Mouse (Mus musculus) heart, embryonic 12.5 days (tissue): ENCODE measurements around the gene Tekt1. TPM values are rescaled to one million over a fixed set of nuclear protein-coding genes. Genes with fewer than 3 reads are reported as not detected.

ENCODE experiments used
- ATAC-seq: fragments of 200-750 bp; cut with Nextera tagmentation; 2 replicates; pipeline ENCODE4 v1.8.0; 2017; ENCODE audit warnings: moderate TSS enrichment, moderate library complexity; ENCODE audit not compliant: insufficient number of reproducible peaks, low FRiP score
- H3K27ac ChIP-seq: fragments of 300-500 bp; sonication (generic); 2 replicates; pipeline ENCODE4 v1.5.1; 2016; ENCODE audit warnings: mild to moderate bottlenecking, moderate library complexity; ENCODE audit not compliant: poor library complexity, severe bottlenecking
- H3K27me3 ChIP-seq: fragments of 300-500 bp; sonication (generic); replicated peaks from 2 replicates; pipeline ENCODE4 v1.6.1; 2016; ENCODE audit warnings: mild to moderate bottlenecking, moderate library complexity
- H3K36me3 ChIP-seq: fragments of 300-500 bp; sonication (generic); 2 replicates; pipeline ENCODE4 v1.6.1; 2016; ENCODE audit warnings: mild to moderate bottlenecking, moderate library complexity
- H3K4me1 ChIP-seq: fragments of 300-500 bp; sonication (generic); replicated peaks from 2 replicates; pipeline ENCODE4 v1.6.1; 2016; ENCODE audit warnings: mild to moderate bottlenecking
- H3K4me2 ChIP-seq: fragments of 300-500 bp; sonication (generic); 2 replicates; pipeline ENCODE4 v1.6.1; 2016; ENCODE audit warnings: mild to moderate bottlenecking, moderate library complexity
- H3K4me3 ChIP-seq: fragments of 300-500 bp; sonication (generic); 2 replicates; pipeline ENCODE4 v1.5.1; 2016; ENCODE audit warnings: mild to moderate bottlenecking
- H3K9ac ChIP-seq: fragments of 300-500 bp; sonication (generic); 2 replicates; pipeline ENCODE4 v1.6.1; 2016; ENCODE audit warnings: mild to moderate bottlenecking, moderate library complexity
- H3K9me3 ChIP-seq: fragments of 300-500 bp; sonication (generic); replicated peaks from 2 replicates; pipeline ENCODE4 v1.6.1; 2016; ENCODE audit warnings: mild to moderate bottlenecking, moderate library complexity
- WGBS: fragments of 180-500 bp; shearing (Covaris S2); methylation state at CpG from one replicate; pipeline ENCODE4 v1.1.7; 2016; 5-methylcytosine and 5-hydroxymethylcytosine counted together
- microRNA-seq: library from miRNA; unstranded; fragments of <30 nt; microRNA quantifications from one replicate; pipeline ENCODE4, GENCODE M21; 2017
- polyA plus RNA-seq: library from polyadenylated mRNA; unstranded; fragments of >200 nt; fragmentation: Nextera tagmentation; extraction: Ambion mirVana; gene quantifications from 2 replicates; pipeline ENCODE4 v1.2.1, GENCODE M21; 2016

Tekt1 gene
- polyA plus RNA-seq, 1 experiment from 2014 or later = 0.32 TPM

DNA sequence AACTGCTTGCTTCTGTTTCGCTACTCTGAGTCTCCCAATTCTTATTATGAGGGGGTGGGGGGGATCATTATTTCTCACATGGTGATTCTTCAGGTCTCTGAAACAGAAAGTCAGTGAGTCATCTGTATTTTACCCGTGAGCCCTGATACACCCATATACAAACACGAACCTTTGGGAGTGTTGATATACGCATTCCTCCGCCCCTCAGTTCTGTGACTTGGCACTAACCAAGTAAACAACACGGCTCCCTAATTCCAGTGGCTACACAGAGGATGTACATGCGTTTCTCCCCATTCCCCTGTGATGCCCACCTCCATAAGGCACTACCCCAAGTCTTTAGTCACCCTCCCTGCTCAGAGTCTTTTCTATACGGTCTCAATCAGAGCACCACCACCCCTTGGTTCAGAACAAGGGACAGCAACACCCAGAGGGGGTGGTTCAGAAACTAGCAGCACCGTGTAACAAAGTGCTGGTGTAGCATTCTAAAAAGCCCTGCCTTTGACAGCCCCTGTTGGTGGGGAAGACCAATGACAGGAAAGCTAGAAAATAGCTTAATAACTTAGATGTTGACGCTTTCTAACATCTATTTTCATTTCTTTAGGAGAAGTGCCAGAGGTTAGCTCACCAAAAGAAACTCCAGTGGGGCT lies 50.8 kb downstream of the Tekt1 start:
- WGBS = 76% methylated on average over 10 of the region's 10 CpGs
- Histone ChIP-seq H3K4me2 (no peak overlapping the region), H3K9me3 (no peaks in the 10 kb centered on the region), H3K27ac (no peak overlapping the region), H3K27me3 (peaks cover 40% of the 10 kb centered on the region), H3K4me1 (peaks cover 17% of the 10 kb centered on the region), H3K4me3 (no peak overlapping the region), H3K9ac (no peak overlapping the region), H3K36me3 (no peaks in the 10 kb centered on the region)
- no peak for ATAC-seq

DNA sequence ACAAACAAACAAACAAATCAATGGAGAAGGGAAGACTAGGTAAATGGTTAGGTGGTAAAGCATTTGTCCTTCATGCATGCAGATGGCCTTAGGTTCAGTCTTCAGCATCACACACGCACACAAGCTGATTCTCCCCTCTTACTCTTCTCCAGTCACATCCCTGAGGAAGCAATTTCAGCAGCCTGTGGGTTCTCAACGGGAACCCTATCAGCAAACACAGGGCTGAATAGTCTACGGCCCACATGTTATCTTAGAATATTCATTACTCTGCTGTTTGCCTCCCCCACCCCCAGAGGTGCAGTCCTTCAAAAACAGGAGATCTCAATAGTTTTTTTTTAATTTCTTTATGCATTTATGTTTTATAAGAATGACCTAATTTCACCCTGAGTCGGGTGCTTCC lies 51.8 kb downstream of the Tekt1 start:
- Histone ChIP-seq H3K36me3 (no peaks in the 10 kb centered on the region), H3K27me3 (peaks cover 32% of the 10 kb centered on the region), H3K9me3 (no peaks in the 10 kb centered on the region), H3K27ac (no peak overlapping the region), H3K4me1 (peaks cover 17% of the 10 kb centered on the region), H3K4me3 (no peak overlapping the region), H3K4me2 (no peak overlapping the region), H3K9ac (no peak overlapping the region)
- ATAC-seq = no peak
- 60% methylated on average over 4 of the region's 4 CpGs for WGBS

DNA sequence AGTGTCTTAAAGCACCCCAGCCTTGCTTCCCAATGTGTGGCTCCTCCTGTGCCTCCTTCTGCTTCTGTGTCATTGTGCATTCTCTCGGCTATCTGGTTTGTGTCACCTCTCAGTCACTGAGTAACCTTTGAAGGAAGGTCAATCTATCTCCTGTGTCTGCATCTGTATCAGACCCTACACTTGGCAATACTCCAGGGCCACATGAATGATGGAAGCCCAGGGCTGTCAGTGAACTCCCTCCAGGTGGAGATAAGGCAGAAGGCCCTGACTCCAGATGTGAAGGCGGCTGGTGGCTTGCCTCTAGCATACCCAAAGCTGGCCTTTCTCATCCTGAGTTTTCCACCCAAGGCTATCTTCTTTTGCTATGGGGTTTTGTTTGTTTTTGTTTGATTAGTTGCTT lies 53.3 kb downstream of the Tekt1 start:
- no peaks in the 10 kb centered on the region for H3K36me3 ChIP-seq
- no peak overlapping the region for H3K27ac ChIP-seq
- WGBS = 9% methylated on average over 2 of the region's 2 CpGs
- no peak overlapping the region for H3K4me2 ChIP-seq
- peaks cover 17% of the 10 kb centered on the region for H3K27me3 ChIP-seq
- H3K9me3 ChIP-seq = no peaks in the 10 kb centered on the region
- ATAC-seq = peak; percentile 82
- H3K4me1 ChIP-seq = peaks cover 11% of the 10 kb centered on the region
- no peak overlapping the region for H3K9ac ChIP-seq
- H3K4me3 ChIP-seq = no peak overlapping the region

DNA sequence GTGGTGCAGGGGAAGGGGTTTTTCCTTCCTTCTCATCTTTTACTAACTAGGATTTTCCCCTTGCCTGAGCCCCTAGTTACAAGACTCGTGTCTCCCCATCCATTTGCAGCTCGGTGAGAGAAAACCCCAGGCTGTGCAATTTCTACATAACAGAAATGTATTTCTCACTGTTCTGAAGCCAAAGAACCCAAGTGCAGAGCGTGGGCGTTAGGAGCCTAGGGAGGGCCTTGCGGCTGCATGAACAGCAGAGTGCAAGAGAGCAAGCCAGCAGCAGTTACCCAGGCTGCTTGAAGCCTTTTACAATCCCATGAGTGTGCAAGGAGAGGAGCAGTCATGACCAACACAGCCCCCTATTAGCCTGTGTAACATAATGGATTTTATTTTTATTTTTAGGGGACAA lies 54.8 kb downstream of the Tekt1 start:
- Histone ChIP-seq H3K4me2 (no peak overlapping the region), H3K4me3 (no peak overlapping the region), H3K9ac (no peak overlapping the region), H3K27ac (no peak overlapping the region), H3K36me3 (no peaks in the 10 kb centered on the region), H3K27me3 (peaks cover 2% of the 10 kb centered on the region), H3K4me1 (peaks cover 11% of the 10 kb centered on the region), H3K9me3 (no peaks in the 10 kb centered on the region)
- ATAC-seq = no peak
- 78% methylated on average over 5 of the region's 5 CpGs for WGBS

DNA sequence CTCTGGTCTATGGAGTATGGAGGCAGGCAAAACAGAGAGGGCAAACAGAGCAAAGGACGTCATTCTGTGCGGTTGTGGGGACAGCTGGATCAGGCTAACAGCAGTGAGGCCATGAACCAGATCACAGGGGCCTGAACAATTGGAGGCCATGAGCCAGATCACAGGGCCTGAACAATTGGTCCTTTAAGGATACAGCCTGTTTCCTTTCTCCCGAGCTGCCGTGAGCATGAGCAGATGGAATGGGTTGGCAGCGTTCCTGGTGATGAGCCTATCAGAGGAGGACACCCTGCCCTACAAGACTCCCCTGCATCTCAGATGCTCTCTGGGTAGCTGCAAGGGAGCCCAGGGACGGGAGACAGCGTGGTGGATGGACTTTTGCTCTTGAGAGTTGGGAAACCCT lies 60.0 kb downstream of the Tekt1 start:
- Histone ChIP-seq H3K4me2 (peak overlapping the region; percentile 58), H3K4me1 (peaks cover 14% of the 10 kb centered on the region; the same call in 1 of the 2 replicates), H3K36me3 (no peaks in the 10 kb centered on the region), H3K9ac (no peak overlapping the region), H3K4me3 (peak overlapping the region; percentile 26), H3K27ac (no peak overlapping the region), H3K9me3 (no peaks in the 10 kb centered on the region), H3K27me3 (no peaks in the 10 kb centered on the region)
- 68% methylated on average over 7 of the region's 7 CpGs for WGBS
- 0 out of 2 replicates have a peak, but pooled peaks have one; percentile 36 for ATAC-seq

DNA sequence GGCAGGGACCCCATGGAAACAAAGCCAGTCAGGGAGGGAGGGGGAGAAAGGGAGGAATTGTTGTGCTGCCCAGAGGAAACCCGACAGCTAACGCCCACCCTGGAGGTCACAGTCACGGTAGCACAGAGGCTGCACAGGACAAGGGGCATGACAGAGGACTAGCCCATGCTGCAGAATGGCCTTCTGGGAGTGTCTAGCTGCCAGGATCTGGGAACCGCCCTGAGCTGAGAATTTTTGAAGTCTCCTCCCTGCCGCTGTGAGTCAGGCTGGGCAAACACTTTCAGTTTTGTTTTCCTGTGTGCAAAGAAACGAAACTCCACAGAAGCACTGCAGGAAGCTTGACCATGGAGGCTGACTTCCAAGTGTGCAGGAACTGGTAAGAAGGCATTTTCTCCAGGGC lies 60.9 kb downstream of the Tekt1 start, which contains the start of gene Xaf1:
Gene Xaf1 (plus strand): TSS at position 296 of the 400 bp plus-strand sequence.
- Histone ChIP-seq H3K9me3 (no peaks in the 10 kb centered on the region), H3K36me3 (no peaks in the 10 kb centered on the region), H3K27ac (peak within 1 kb of the TSS; percentile 19; the same call in 1 of the 2 replicates), H3K4me3 (peak within 1 kb of the TSS; percentile 26), H3K4me1 (peaks cover 14% of the 10 kb centered on the region; the same call in 1 of the 2 replicates), H3K9ac (0 out of 2 replicates have a peak within 1 kb of the TSS, but pooled peaks have one; percentile 25), H3K4me2 (peak within 1 kb of the TSS; percentile 58), H3K27me3 (no peaks in the 10 kb centered on the region)
- ATAC-seq = peak; percentile 68; the same call in 1 of the 2 replicates
- 23% methylated on average over 6 of the region's 6 CpGs for WGBS

Small RNA genes lying within 50 kb of the gene (microRNA-seq; reads per million reads assigned to microRNA genes)
- gene Mir6338 = not detected

Other genes starting within 250 kb of the Tekt1 start
- 0.13 and 0.17 TPM in 2 replicates for gene Pitpnm3, start 226.7 kb downstream of the Tekt1 start, polyA plus RNA-seq
- gene Gm43951, start 155.6 kb downstream of the Tekt1 start, polyA plus RNA-seq = 0.09 and 0.17 TPM in 2 replicates
- 9.1 and 9.6 TPM in 2 replicates for gene 4933427D14Rik, start 155.0 kb downstream of the Tekt1 start, polyA plus RNA-seq
- 138 and 141 TPM in 2 replicates for gene Txndc17, start 154.9 kb downstream of the Tekt1 start, polyA plus RNA-seq
- 28.2 and 28.5 TPM in 2 replicates for gene Med31, start 146.8 kb downstream of the Tekt1 start, polyA plus RNA-seq
- gene Slc13a5, start 95.2 kb downstream of the Tekt1 start, polyA plus RNA-seq = 0.17 and 0.36 TPM in 2 replicates
- gene Xaf1, start 60.8 kb downstream of the Tekt1 start, polyA plus RNA-seq = 6.2 and 6.8 TPM in 2 replicates
- gene Fbxo39, start 48.0 kb downstream of the Tekt1 start, polyA plus RNA-seq = not detected in 2 replicates
- 191 and 194 TPM in 2 replicates for gene Smtnl2, start 49.3 kb upstream of the Tekt1 start, polyA plus RNA-seq
- gene Ggt6, start 73.1 kb upstream of the Tekt1 start, polyA plus RNA-seq = not detected in 2 replicates
- 99.5 and 106 TPM in 2 replicates for gene Mybbp1a, start 78.9 kb upstream of the Tekt1 start, polyA plus RNA-seq
- 3.3 and 3.5 TPM in 2 replicates for gene Spns2, start 127.5 kb upstream of the Tekt1 start, polyA plus RNA-seq
- gene Spns3, start 188.1 kb upstream of the Tekt1 start, polyA plus RNA-seq = 0.10 and 0.19 TPM in 2 replicates
- 68.5 and 71.0 TPM in 2 replicates for gene Ube2g1, start 244.8 kb upstream of the Tekt1 start, polyA plus RNA-seq